Mouse (Mus musculus): ENCODE results near the gene Cln3. TPM values are rescaled to one million over a fixed set of nuclear protein-coding genes. Genes with fewer than 3 reads are reported as not detected.
A peak's percentile ranks its signal among the peaks of the same experiment; 100 is the strongest.

Gene Cln3
- 8.4 and 8.8 TPM in 2 replicates for polyA plus RNA-seq (2012; rRNA removed)
- polyA plus RNA-seq (2014; fragmentation: Nextera tagmentation; extraction: Ambion mirVana), result 7.2 and 9.7 TPM in 2 replicates

DNA sequence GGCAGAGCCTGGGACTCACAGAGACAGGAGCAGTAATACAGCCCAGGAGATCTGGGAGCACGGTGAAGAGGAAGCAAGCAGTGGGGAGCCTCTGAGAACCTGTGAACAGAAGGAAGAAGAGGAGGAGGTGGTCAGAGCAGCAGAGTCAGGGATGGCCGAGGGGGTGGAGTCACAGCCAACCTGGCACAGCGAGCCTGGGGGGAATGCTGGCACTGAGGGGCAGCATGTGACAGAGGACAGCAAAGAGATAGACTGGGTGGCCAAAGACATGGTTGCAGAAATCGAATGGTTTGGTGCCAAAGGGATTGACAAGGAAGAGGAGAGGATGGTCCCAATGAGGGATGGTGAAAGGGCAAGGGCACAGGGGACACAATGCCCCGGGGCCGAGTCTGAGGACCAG is at the start of gene Cln3:
Gene Cln3 (minus strand): TSS at position 101 of the 400 bp plus-strand sequence.
- DNase-seq (ENCODE audit: low read depth in 3 of 3, low spot score in 3 of 3), result no peak
- Histone ChIP-seq H3K27ac (no peak within 1 kb of the TSS), H3K27me3 (ENCODE audit: control insufficient read depth, insufficient read depth, low read length) (no peaks in the 10 kb centered on the region), H3K4me1 (replicated peaks; ENCODE audit: control insufficient read depth in 2 of 2, insufficient read depth in 2 of 2, low read length in 1 of 2) (peaks cover 3 to 10% of the 10 kb centered on the region in 2 experiments; a peak in 3 of 4 replicates), H3K36me3 (replicated peaks; ENCODE audit: control insufficient read depth, insufficient read depth, low read depth) (no peaks in the 10 kb centered on the region), H3K9ac (replicated peaks) (no peak within 1 kb of the TSS), H3K9me3 (ENCODE audit: control insufficient read depth, low read length) (no peaks in the 10 kb centered on the region), H3K4me2 (ENCODE audit: low read depth) (no peak within 1 kb of the TSS), H3K4me3 (ENCODE audit: insufficient read depth in 1 of 2, low read depth in 2 of 2, low read length in 2 of 2) (0 out of 4 replicates have a peak within 1 kb of the TSS, but pooled peaks of 1 of the 2 experiments have one; percentile 17)
- ATAC-seq (ENCODE audit: insufficient read depth), result no peak
- WGBS (ENCODE audit: insufficient replicate concordance), result 42% methylated on average over 6 of the region's 6 CpGs
- TF ChIP-seq EP300 (IDR thresholded peaks at IDR 0.05; ENCODE audit: low read depth) (no peak), CTCF (IDR thresholded peaks at IDR 0.05; ENCODE audit: low read depth) (no peak)

DNA sequence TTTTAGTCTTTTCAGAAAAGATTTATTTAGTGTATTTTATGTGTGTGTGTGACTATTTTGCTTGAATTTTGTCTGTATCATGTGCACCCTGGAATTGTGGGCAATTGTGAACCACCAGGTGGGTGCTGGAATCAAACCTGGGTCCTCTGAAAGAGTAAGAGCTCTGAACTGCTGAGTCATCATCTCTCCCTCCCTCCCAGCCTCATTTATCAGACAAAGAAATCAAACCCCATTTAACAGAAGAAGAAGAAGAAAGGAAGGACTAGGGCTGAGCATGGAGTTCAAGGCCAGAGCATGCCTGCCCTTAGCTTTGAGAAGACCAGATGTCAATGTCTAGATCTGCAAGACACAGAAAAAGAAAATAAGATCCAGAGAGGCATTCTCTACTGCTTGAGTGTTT is 49.8 kb upstream of the Cln3 start:
- Histone ChIP-seq H3K27me3 (ENCODE audit: control insufficient read depth, insufficient read depth, low read length) (no peaks in the 10 kb centered on the region), H3K4me3 (ENCODE audit: insufficient read depth in 1 of 2, low read depth in 2 of 2, low read length in 2 of 2) (no peak overlapping the region), H3K4me2 (ENCODE audit: low read depth) (no peak overlapping the region), H3K27ac (no peak overlapping the region), H3K9me3 (ENCODE audit: control insufficient read depth, low read length) (no peaks in the 10 kb centered on the region), H3K36me3 (replicated peaks; ENCODE audit: control insufficient read depth, insufficient read depth, low read depth) (no peaks in the 10 kb centered on the region), H3K4me1 (replicated peaks; ENCODE audit: control insufficient read depth in 2 of 2, insufficient read depth in 2 of 2, low read length in 1 of 2) (no peaks in the 10 kb centered on the region), H3K9ac (replicated peaks) (no peak overlapping the region)
- ATAC-seq (ENCODE audit: insufficient read depth) (no peak), DNase-seq (ENCODE audit: low read depth in 3 of 3, low spot score in 3 of 3) (no peak)
- TF ChIP-seq EP300 (IDR thresholded peaks at IDR 0.05; ENCODE audit: low read depth) (no peak), CTCF (IDR thresholded peaks at IDR 0.05; ENCODE audit: low read depth) (no peak)

DNA sequence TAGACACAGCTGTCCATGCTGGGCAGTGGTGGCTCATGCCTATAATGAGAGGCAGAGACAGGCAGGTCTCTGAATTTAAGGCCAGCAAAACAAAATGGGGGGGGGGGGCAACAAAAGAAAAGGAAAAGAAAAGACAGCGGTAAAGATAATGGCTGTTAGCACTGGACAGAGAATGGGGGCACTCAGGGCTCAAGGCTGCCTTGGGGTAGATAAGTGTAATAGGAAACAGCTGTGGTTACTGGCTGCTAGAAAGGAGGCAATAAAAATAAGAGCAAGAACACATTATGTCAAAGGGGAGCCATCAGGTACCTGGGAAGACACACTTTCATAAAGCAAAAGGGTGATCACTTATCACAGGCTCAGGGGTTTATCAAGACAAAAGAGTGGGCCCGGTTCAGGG is 46.9 kb upstream of the Cln3 start:
- WGBS (ENCODE audit: insufficient replicate concordance), result 15% methylated on average over 2 of the region's 2 CpGs
- H3K9ac ChIP-seq (replicated peaks), result no peak overlapping the region
- H3K9me3 ChIP-seq (ENCODE audit: control insufficient read depth, low read length), result no peaks in the 10 kb centered on the region
- 0 out of 4 replicates have a peak, but pooled peaks cover 0 to 2% of the 10 kb centered on the region in 2 experiments for H3K4me1 ChIP-seq (replicated peaks; ENCODE audit: control insufficient read depth in 2 of 2, insufficient read depth in 2 of 2, low read length in 1 of 2)
- no peaks in the 10 kb centered on the region for H3K36me3 ChIP-seq (replicated peaks; ENCODE audit: control insufficient read depth, insufficient read depth, low read depth)
- TF ChIP-seq EP300 (IDR thresholded peaks at IDR 0.05; ENCODE audit: low read depth) (0 out of 2 replicates have a peak, but pooled peaks have one; percentile 7), CTCF (IDR thresholded peaks at IDR 0.05; ENCODE audit: low read depth) (no peak)
- no peak for DNase-seq (ENCODE audit: low read depth in 3 of 3, low spot score in 3 of 3)
- ATAC-seq (ENCODE audit: insufficient read depth), result no peak
- H3K27ac ChIP-seq, result no peak overlapping the region
- H3K27me3 ChIP-seq (ENCODE audit: control insufficient read depth, insufficient read depth, low read length), result no peaks in the 10 kb centered on the region
- H3K4me2 ChIP-seq (ENCODE audit: low read depth), result no peak overlapping the region
- no peak overlapping the region for H3K4me3 ChIP-seq (ENCODE audit: insufficient read depth in 1 of 2, low read depth in 2 of 2, low read length in 2 of 2)

DNA sequence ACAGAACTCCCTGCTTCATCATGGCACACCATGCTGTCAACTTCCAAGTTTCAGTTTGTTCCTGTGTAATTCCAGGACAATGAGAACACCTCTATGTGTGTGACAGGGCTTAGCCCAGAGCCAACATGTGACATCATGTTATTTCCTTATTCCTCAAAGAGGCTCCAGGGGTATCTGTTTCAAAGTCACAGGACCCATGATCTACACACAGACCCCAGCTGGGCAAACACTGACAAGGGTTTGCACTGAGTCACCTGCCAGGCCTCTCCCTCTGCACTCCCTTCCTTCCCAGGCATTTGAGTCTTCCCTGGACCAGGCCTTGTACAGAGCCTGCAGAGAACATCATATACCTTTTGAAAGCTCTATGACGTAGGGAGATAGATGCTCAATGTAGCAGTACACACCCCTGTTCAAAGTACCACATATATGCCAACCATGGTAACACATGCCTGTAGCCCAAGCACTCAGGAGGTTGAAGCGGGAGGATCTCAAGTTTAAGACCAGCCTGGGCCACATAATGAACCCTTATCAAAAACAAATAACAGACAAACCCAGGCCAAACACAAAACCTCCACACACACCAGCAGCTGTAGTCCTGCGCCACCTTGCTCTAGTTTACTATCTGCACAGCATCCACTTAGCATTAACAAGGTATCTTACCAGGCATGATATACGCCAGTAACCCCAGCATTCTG is 45.4 kb upstream of the Cln3 start, which contains the start of gene Nupr1:
Gene Nupr1 (minus strand): TSS at position 38 of the 695 bp plus-strand sequence.
- Histone ChIP-seq H3K4me1 (replicated peaks; ENCODE audit: control insufficient read depth in 2 of 2, insufficient read depth in 2 of 2, low read length in 1 of 2) (peaks cover 0 to 4% of the 10 kb centered on the region in 2 experiments; a peak in 1 of 4 replicates), H3K9ac (replicated peaks) (no peak within 1 kb of the TSS), H3K27me3 (ENCODE audit: control insufficient read depth, insufficient read depth, low read length) (no peaks in the 10 kb centered on the region), H3K9me3 (ENCODE audit: control insufficient read depth, low read length) (no peaks in the 10 kb centered on the region), H3K27ac (no peak within 1 kb of the TSS), H3K4me2 (ENCODE audit: low read depth) (no peak within 1 kb of the TSS), H3K4me3 (ENCODE audit: insufficient read depth in 1 of 2, low read depth in 2 of 2, low read length in 2 of 2) (no peak within 1 kb of the TSS), H3K36me3 (replicated peaks; ENCODE audit: control insufficient read depth, insufficient read depth, low read depth) (no peaks in the 10 kb centered on the region)
- ATAC-seq (ENCODE audit: insufficient read depth) (no peak), DNase-seq (ENCODE audit: low read depth in 3 of 3, low spot score in 3 of 3) (no peak)
- no peak for TF ChIP-seq EP300 (IDR thresholded peaks at IDR 0.05; ENCODE audit: low read depth)
- TF ChIP-seq CTCF (IDR thresholded peaks at IDR 0.05; ENCODE audit: low read depth), result no peak
- 67% methylated on average over 4 of the region's 4 CpGs for WGBS (ENCODE audit: insufficient replicate concordance)

DNA sequence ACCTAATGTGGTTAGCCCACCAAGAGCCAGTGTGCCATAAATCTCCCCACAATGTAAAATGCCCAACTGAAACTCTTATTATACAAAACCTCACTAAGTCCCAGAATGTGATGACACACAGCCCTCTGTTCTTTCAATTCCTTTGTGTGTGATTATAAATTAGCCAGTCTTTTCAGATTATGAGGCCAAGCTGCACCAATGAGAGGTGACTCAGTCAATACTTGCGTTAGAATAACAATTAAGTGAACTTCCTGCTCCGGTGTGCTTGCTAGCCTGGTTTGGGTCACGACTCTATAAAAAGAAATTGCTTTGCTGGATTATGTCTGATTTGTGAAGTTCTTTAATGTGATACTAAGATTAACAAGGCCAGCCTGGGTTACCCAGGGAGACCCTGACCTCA is 44.3 kb upstream of the Cln3 start:
- Histone ChIP-seq H3K9me3 (ENCODE audit: control insufficient read depth, low read length) (no peaks in the 10 kb centered on the region), H3K9ac (replicated peaks) (no peak overlapping the region), H3K27ac (no peak overlapping the region), H3K27me3 (ENCODE audit: control insufficient read depth, insufficient read depth, low read length) (no peaks in the 10 kb centered on the region), H3K4me2 (ENCODE audit: low read depth) (no peak overlapping the region), H3K4me3 (ENCODE audit: insufficient read depth in 1 of 2, low read depth in 2 of 2, low read length in 2 of 2) (no peak overlapping the region), H3K36me3 (replicated peaks; ENCODE audit: control insufficient read depth, insufficient read depth, low read depth) (no peaks in the 10 kb centered on the region), H3K4me1 (replicated peaks; ENCODE audit: control insufficient read depth in 2 of 2, insufficient read depth in 2 of 2, low read length in 1 of 2) (peaks cover 7 to 14% of the 10 kb centered on the region in 2 experiments)
- ATAC-seq (ENCODE audit: insufficient read depth), result no peak
- DNase-seq (ENCODE audit: low read depth in 3 of 3, low spot score in 3 of 3), result no peak
- 46% methylated on average over 3 of the region's 3 CpGs for WGBS (ENCODE audit: insufficient replicate concordance)
- no peak for TF ChIP-seq CTCF (IDR thresholded peaks at IDR 0.05; ENCODE audit: low read depth)
- TF ChIP-seq EP300 (IDR thresholded peaks at IDR 0.05; ENCODE audit: low read depth), result no peak
